Mouse (Mus musculus): ENCODE measurements around the gene Meis2. TPM values are rescaled to one million over a fixed set of nuclear protein-coding genes. Genes with fewer than 3 reads are reported as not detected.
A peak's percentile ranks its signal among the peaks of the same experiment; 100 is the strongest.

Meis2 gene
- polyA plus RNA-seq (2015; fragmentation: Nextera tagmentation; extraction: Ambion mirVana) = 13.1 and 14.0 TPM in 2 replicates

DNA sequence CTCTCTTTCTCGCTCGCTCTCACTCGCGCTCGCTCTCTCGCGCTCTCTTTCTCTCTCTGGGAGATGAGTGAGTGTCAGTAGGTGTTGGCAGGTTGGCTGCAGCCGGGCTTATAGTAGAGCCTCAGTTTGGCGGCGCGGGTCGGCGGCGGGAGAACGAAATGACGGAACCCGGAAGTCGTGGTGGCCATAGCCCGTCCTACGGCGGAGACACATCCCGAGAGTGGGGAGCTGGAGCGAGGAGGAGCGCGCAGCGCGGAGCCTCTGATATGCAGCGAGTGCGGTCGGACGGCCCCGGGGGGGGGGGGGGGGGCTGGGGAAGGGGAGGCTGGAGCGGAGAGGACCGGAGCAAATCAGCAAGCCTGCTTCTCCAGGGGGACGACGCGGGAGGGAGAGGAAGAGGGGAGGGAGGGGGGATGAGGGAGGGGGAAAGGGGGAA, at the start of gene Meis2:
TSS of gene Meis2 (minus strand) at position 270 of the 436 bp plus-strand sequence.
- peak within 1 kb of the TSS; percentile 75 for H3K4me2 ChIP-seq (replicated peaks; ENCODE audit: low read depth)
- H3K4me1 ChIP-seq (replicated peaks; ENCODE audit: control insufficient read depth, insufficient read depth, low read length) = no peaks in the 10 kb centered on the region
- peak within 1 kb of the TSS; percentile 71 for H3K27ac ChIP-seq (ENCODE audit: low read depth, low read length)
- H3K27me3 ChIP-seq (replicated peaks; ENCODE audit: control insufficient read depth, insufficient read depth, low read length) = peaks cover 27% of the 10 kb centered on the region
- peak; percentile 48 for ATAC-seq
- H3K4me3 ChIP-seq (ENCODE audit: low read depth, low read length) = peak within 1 kb of the TSS; percentile 48
- under 1% methylated on average over 29 of the region's 37 CpGs for WGBS
- no peaks in the 10 kb centered on the region for H3K9me3 ChIP-seq (ENCODE audit: control insufficient read depth)
- peak within 1 kb of the TSS; percentile 56 for H3K9ac ChIP-seq (ENCODE audit: low read depth, low read length)
- no peaks in the 10 kb centered on the region for H3K36me3 ChIP-seq (ENCODE audit: control insufficient read depth, insufficient read depth)
- no peak for TF ChIP-seq CTCF (IDR thresholded peaks at IDR 0.05; ENCODE audit: low read depth)

DNA sequence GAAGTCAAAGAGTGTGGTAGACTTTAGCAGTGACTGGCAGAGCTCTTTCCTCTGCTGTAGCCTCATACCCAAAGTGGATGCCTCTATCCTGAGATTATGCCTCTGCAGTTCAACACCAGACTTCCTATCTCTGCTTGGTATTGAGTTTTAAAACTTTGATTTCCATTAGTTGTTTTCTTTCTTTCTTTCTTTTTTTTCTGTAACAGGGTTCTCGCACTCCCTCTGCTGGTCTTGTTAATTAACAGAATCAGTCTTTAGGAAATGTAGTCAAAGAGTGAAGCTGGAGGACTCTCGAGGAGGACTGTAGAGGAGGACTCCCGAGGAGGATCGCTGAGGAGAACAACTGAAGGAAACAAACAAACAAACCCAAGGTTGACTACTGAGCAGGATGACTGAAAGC, 40.6 kb upstream of the Meis2 start:
- Histone ChIP-seq H3K27ac (ENCODE audit: low read depth, low read length) (no peak overlapping the region), H3K4me2 (replicated peaks; ENCODE audit: low read depth) (no peak overlapping the region), H3K4me3 (ENCODE audit: low read depth, low read length) (no peak overlapping the region), H3K36me3 (ENCODE audit: control insufficient read depth, insufficient read depth) (no peaks in the 10 kb centered on the region), H3K9me3 (ENCODE audit: control insufficient read depth) (no peaks in the 10 kb centered on the region), H3K9ac (ENCODE audit: low read depth, low read length) (no peak overlapping the region), H3K4me1 (replicated peaks; ENCODE audit: control insufficient read depth, insufficient read depth, low read length) (no peaks in the 10 kb centered on the region), H3K27me3 (replicated peaks; ENCODE audit: control insufficient read depth, insufficient read depth, low read length) (no peaks in the 10 kb centered on the region)
- ATAC-seq = no peak
- TF ChIP-seq CTCF (IDR thresholded peaks at IDR 0.05; ENCODE audit: low read depth) = peak; percentile 48
- WGBS = 65% methylated on average over 4 of the region's 4 CpGs

DNA sequence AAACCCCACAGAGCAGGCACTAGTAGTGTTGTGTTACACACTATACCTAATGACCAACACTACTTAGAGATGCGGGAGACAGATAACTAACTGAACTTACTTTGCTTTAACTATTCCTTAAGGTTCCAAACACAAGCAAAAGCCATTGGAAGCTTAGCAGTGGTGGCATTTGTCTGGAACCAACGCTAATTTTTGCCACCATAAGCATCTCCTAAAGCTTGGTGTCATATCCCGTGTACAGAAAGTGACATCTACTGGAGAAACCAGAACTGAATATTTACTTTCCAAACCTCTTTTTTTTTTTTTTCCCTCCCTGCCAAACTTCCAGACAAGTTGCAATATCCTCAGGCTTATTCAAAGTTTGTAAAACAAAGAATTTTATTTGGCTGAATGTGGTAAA, 39.5 kb upstream of the Meis2 start:
- 61% methylated on average over 3 of the region's 3 CpGs for WGBS
- H3K4me1 ChIP-seq (replicated peaks; ENCODE audit: control insufficient read depth, insufficient read depth, low read length) = no peaks in the 10 kb centered on the region
- H3K4me2 ChIP-seq (replicated peaks; ENCODE audit: low read depth) = no peak overlapping the region
- peak; percentile 50 for TF ChIP-seq CTCF (IDR thresholded peaks at IDR 0.05; ENCODE audit: low read depth)
- H3K9ac ChIP-seq (ENCODE audit: low read depth, low read length) = no peak overlapping the region
- no peak overlapping the region for H3K4me3 ChIP-seq (ENCODE audit: low read depth, low read length)
- H3K27me3 ChIP-seq (replicated peaks; ENCODE audit: control insufficient read depth, insufficient read depth, low read length) = no peaks in the 10 kb centered on the region
- H3K27ac ChIP-seq (ENCODE audit: low read depth, low read length) = no peak overlapping the region
- no peaks in the 10 kb centered on the region for H3K36me3 ChIP-seq (ENCODE audit: control insufficient read depth, insufficient read depth)
- H3K9me3 ChIP-seq (ENCODE audit: control insufficient read depth) = no peaks in the 10 kb centered on the region
- ATAC-seq = no peak

DNA sequence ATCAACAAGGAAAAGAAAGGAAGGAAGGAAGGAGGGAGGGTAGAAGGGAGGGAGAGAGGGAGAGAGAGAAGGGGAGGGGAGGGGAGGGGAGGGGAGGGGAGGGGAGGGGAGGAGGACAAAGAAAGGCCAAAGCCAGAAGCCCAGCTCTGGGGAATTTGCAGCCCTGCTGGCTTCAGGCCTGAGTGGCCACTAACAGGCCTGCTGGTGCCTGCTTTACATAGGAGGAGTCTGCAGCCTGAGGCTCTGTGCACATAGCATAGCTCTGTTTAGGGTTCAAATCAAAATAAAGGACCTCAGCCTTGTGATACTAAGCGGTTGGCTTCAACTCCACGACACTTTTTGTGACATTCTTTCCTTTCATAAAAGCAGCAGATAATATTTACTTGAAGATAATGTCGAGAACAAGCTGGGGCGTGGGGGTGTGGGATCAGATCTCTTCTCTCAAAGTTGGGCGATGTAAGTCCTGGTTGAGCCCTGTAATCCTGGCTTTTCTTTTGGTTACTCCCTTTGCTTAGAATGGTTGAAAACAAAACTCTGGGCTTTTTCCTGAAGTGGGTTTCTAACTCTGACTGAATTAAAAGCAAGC, 37.9 kb upstream of the Meis2 start:
- Histone ChIP-seq H3K4me3 (ENCODE audit: low read depth, low read length) (no peak overlapping the region), H3K4me2 (replicated peaks; ENCODE audit: low read depth) (no peak overlapping the region), H3K4me1 (replicated peaks; ENCODE audit: control insufficient read depth, insufficient read depth, low read length) (no peaks in the 10 kb centered on the region), H3K27me3 (replicated peaks; ENCODE audit: control insufficient read depth, insufficient read depth, low read length) (no peaks in the 10 kb centered on the region), H3K27ac (ENCODE audit: low read depth, low read length) (no peak overlapping the region), H3K9me3 (ENCODE audit: control insufficient read depth) (no peaks in the 10 kb centered on the region), H3K9ac (ENCODE audit: low read depth, low read length) (no peak overlapping the region), H3K36me3 (ENCODE audit: control insufficient read depth, insufficient read depth) (no peaks in the 10 kb centered on the region)
- 31% methylated on average over 5 of the region's 5 CpGs for WGBS
- no peak for ATAC-seq
- no peak for TF ChIP-seq CTCF (IDR thresholded peaks at IDR 0.05; ENCODE audit: low read depth)

DNA sequence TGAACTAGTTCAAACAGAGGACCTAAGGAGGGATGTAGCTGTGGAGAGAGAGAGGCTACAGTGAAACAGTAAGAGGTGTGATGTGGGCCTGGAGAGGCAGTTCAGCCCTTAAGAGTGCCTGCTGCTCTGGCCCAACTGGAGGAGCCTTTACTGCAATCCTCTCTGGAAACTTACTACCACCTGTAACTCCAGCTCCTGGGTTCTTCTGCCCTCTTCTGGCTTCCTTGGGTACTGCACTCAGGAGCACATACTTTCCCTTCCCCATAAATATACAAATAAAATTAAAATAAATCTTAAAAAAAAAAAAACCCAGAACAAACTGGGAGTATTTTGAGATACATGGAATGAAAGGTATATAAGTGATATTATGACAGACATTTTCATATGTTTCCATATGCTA, 35.6 kb upstream of the Meis2 start:
- Histone ChIP-seq H3K4me3 (ENCODE audit: low read depth, low read length) (no peak overlapping the region), H3K36me3 (ENCODE audit: control insufficient read depth, insufficient read depth) (no peaks in the 10 kb centered on the region), H3K4me1 (replicated peaks; ENCODE audit: control insufficient read depth, insufficient read depth, low read length) (no peaks in the 10 kb centered on the region), H3K27me3 (replicated peaks; ENCODE audit: control insufficient read depth, insufficient read depth, low read length) (no peaks in the 10 kb centered on the region), H3K4me2 (replicated peaks; ENCODE audit: low read depth) (no peak overlapping the region), H3K27ac (ENCODE audit: low read depth, low read length) (no peak overlapping the region), H3K9ac (ENCODE audit: low read depth, low read length) (no peak overlapping the region), H3K9me3 (ENCODE audit: control insufficient read depth) (no peaks in the 10 kb centered on the region)
- ATAC-seq = no peak
- peak; percentile 75 for TF ChIP-seq CTCF (IDR thresholded peaks at IDR 0.05; ENCODE audit: low read depth)

DNA sequence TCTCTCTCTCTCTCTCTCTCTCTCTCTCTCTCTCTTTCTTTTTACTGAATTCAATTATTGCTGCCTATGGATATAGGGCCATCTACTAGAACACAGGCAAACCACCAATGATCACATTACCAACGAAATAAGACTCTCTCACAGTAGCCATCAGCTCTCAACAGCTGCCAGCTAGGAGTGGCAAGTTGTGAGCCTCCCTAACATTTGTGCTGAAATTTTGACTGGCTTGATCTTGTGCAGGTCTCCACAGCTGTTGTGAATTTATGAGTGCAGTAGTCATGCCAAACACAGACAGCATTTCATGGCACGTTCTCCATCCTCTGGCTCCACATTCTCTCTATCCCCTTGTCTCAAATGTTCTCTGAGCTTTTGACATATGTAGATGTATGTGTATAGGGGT, 15.3 kb upstream of the Meis2 start:
- Histone ChIP-seq H3K4me3 (ENCODE audit: low read depth, low read length) (no peak overlapping the region), H3K27me3 (replicated peaks; ENCODE audit: control insufficient read depth, insufficient read depth, low read length) (peaks cover 15% of the 10 kb centered on the region; the same call in 1 of the 2 replicates), H3K4me2 (replicated peaks; ENCODE audit: low read depth) (no peak overlapping the region), H3K4me1 (replicated peaks; ENCODE audit: control insufficient read depth, insufficient read depth, low read length) (no peaks in the 10 kb centered on the region), H3K36me3 (ENCODE audit: control insufficient read depth, insufficient read depth) (no peaks in the 10 kb centered on the region), H3K27ac (ENCODE audit: low read depth, low read length) (no peak overlapping the region), H3K9ac (ENCODE audit: low read depth, low read length) (no peak overlapping the region), H3K9me3 (ENCODE audit: control insufficient read depth) (no peaks in the 10 kb centered on the region)
- 72% methylated on average over 2 of the region's 2 CpGs for WGBS
- TF ChIP-seq CTCF (IDR thresholded peaks at IDR 0.05; ENCODE audit: low read depth) = no peak
- no peak for ATAC-seq
